Mouse (Mus musculus) hindbrain, embryonic 16.5 days (tissue): ENCODE measurements at regions not wholly inside any gene's neighbourhood (a gene's known extent, or its start where the extent isn't known, plus 50 kb on each side); places are given as distances from the start of the nearest gene placed in this dataset.

ENCODE experiments used
- ATAC-seq: fragments of 200-750 bp; cut with Nextera tagmentation; 2 replicates; pipeline ENCODE4 v1.8.0; 2017; ENCODE audit warnings: moderate TSS enrichment, moderate library complexity
- H3K27ac ChIP-seq: fragments of 300-500 bp; sonication (generic); 2 replicates; pipeline ENCODE4 v1.5.1; 2014; ENCODE audit warnings: low read depth, mild to moderate bottlenecking, control low read depth, low read length, moderate library complexity
- H3K27me3 ChIP-seq: fragments of 300-500 bp; sonication (generic); replicated peaks from 2 replicates; pipeline ENCODE4 v1.6.1; 2014; ENCODE audit warnings: low read length; ENCODE audit not compliant: control insufficient read depth, insufficient read depth
- H3K36me3 ChIP-seq: fragments of 300-500 bp; sonication (generic); 2 replicates; pipeline ENCODE4 v1.6.1; 2014; ENCODE audit warnings: mild to moderate bottlenecking, low read length, moderate library complexity, mixed read lengths; ENCODE audit not compliant: control insufficient read depth, insufficient read depth
- H3K4me1 ChIP-seq: fragments of 300-500 bp; sonication (generic); 2 replicates; pipeline ENCODE4 v1.6.1; 2014; ENCODE audit warnings: low read depth, low read length; ENCODE audit not compliant: control insufficient read depth, insufficient read depth
- H3K4me2 ChIP-seq: fragments of 300-500 bp; sonication (generic); 2 replicates; pipeline ENCODE4 v1.6.1; 2014; ENCODE audit warnings: mild to moderate bottlenecking, low read length, control low read depth, moderate library complexity
- H3K4me3 ChIP-seq: fragments of 300-500 bp; sonication (generic); 2 replicates; pipeline ENCODE4 v1.5.1; 2014; ENCODE audit warnings: mild to moderate bottlenecking, low read length, control low read depth, moderate library complexity
- H3K9ac ChIP-seq: fragments of 300-500 bp; sonication (generic); 2 replicates; pipeline ENCODE4 v1.6.1; 2014; ENCODE audit warnings: low read depth, mild to moderate bottlenecking, control low read depth, low read length, moderate library complexity
- H3K9me3 ChIP-seq: fragments of 300-500 bp; sonication (generic); 2 replicates; pipeline ENCODE4 v1.6.1; 2014; ENCODE audit warnings: mild to moderate bottlenecking, low read length, moderate library complexity; ENCODE audit not compliant: control insufficient read depth
- WGBS: fragments of 180-500 bp; shearing (Covaris S2); extraction: QIAGEN DNeasy Blood & Tissue Kit; methylation state at CpG from one replicate; pipeline ENCODE4 v1.1.7; 2014; 5-methylcytosine and 5-hydroxymethylcytosine counted together

DNA sequence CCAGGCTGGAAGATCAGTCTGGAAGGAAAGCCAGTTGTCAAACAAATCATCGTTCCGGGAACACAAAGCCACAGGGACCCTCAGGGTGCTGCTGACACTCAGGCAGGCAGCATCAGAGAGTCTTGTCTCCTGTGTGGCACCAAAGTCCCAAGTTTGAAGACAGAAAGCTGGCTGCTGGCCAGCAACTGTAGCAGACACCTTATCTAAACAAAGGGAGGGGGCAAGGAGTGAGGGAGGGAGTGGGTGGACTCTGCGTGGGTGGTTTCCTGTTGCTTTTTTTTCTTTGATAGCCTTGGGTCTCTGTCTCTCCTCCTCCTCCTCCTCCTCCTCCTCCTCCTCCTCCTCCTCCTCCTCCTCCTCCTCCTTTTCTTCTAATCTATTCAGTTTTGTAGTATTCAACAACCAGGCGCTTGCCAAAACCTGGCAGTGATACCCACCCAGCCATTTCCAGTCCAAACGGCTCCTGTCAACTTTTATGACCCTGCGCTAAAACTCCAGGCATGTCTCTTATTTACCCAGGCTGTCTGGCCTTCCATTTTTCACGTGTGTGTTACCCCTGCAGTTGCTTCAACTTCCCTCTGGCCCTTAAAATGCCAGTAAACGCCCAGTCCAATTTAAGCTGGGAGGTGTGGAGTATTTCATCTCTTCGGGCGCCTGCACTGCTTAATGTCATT lies 266.4 kb downstream of the Bcor start:
- Histone ChIP-seq H3K36me3 (no peaks in the 10 kb centered on the region), H3K4me1 (no peaks in the 10 kb centered on the region), H3K27ac (no peak overlapping the region), H3K4me3 (no peak overlapping the region), H3K27me3 (peaks cover 5% of the 10 kb centered on the region; the same call in 1 of the 2 replicates), H3K9ac (no peak overlapping the region), H3K4me2 (no peak overlapping the region), H3K9me3 (no peaks in the 10 kb centered on the region)
- 43% methylated on average over 10 of the region's 10 CpGs for WGBS
- ATAC-seq: no peak

DNA sequence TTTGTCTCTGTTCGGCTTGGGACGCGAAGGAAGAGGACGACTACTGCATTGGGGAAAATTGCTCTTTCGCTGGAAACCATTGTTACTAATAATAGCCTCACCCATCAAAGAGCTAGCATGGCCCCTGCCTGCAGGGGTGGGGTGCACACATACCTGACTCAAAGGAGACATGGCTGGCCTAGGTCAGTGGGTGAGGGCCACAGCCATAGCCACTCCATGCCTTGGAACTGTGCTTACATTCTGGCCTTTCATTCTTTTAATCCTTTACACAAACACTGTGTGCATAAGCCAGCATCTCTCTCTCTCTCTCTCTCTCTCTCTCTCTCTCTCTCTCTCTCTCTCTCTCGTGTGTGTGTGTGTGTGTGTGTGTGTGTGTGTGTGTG lies 265.9 kb downstream of the Bcor start:
- ATAC-seq: no peak
- peaks cover 5% of the 10 kb centered on the region; the same call in 1 of the 2 replicates for H3K27me3 ChIP-seq
- 48% methylated on average over 6 of the region's 6 CpGs for WGBS
- no peak overlapping the region for H3K4me3 ChIP-seq
- H3K9ac ChIP-seq: no peak overlapping the region
- H3K4me1 ChIP-seq: no peaks in the 10 kb centered on the region
- no peaks in the 10 kb centered on the region for H3K9me3 ChIP-seq
- H3K27ac ChIP-seq: no peak overlapping the region
- no peak overlapping the region for H3K4me2 ChIP-seq
- no peaks in the 10 kb centered on the region for H3K36me3 ChIP-seq

DNA sequence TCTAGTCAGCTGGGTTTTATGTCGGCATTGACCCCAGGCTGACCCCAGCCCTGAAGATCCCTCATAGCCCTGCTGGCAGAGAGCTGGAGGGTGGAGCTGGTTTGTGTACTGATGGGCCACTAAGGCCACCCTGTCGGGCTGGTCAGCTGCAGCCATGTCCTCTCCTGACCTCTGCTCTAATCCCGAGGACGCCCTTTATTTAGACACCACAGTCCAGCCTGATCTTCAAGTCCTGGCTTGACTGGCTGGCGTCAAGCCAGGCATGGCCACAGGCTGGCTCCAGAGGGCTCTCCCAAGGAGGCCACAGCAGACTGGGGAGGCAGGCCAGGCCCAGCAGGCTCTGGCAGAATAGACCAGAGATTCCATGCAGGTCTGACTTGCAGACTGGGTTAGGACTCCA lies 264.8 kb downstream of the Bcor start:
- Histone ChIP-seq H3K4me3 (no peak overlapping the region), H3K36me3 (no peaks in the 10 kb centered on the region)
- 32% methylated on average over 5 of the region's 5 CpGs for WGBS

DNA sequence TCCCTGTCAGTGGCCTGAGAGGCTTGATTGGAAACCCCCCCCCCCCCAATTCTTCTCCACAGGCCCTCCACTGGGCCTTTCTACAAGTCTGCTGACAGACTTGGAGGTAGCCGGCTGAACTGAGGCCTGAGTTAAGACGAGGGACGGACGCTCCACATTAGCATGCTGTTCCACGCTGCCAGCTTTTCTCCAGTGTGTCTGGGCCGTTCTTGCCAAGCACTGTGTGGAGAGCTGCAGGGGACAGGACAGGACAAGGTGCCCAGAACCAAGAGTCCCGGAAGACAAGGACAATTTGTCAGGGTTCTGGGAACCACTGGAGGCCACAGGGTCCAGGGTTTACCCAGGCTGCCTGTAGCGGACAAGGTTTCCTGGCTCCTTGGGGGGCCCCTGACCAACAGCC lies 261.9 kb downstream of the Bcor start:
- 48% methylated on average over 8 of the region's 8 CpGs for WGBS
- peak; percentile 67 for ATAC-seq
- H3K4me2 ChIP-seq: no peak overlapping the region
- H3K9me3 ChIP-seq: no peaks in the 10 kb centered on the region
- H3K36me3 ChIP-seq: no peaks in the 10 kb centered on the region
- H3K4me3 ChIP-seq: no peak overlapping the region
- no peaks in the 10 kb centered on the region for H3K4me1 ChIP-seq
- no peak overlapping the region for H3K27ac ChIP-seq
- H3K9ac ChIP-seq: no peak overlapping the region
- peaks cover 3% of the 10 kb centered on the region; the same call in 1 of the 2 replicates for H3K27me3 ChIP-seq

More for the DNA sequence above, 264.8 kb downstream of the Bcor start:
- no peak overlapping the region for H3K4me2 ChIP-seq
- peaks cover 5% of the 10 kb centered on the region; the same call in 1 of the 2 replicates for H3K27me3 ChIP-seq
- H3K9me3 ChIP-seq: no peaks in the 10 kb centered on the region
- no peaks in the 10 kb centered on the region for H3K4me1 ChIP-seq
- H3K9ac ChIP-seq: no peak overlapping the region
- ATAC-seq: no peak
- H3K27ac ChIP-seq: no peak overlapping the region

DNA sequence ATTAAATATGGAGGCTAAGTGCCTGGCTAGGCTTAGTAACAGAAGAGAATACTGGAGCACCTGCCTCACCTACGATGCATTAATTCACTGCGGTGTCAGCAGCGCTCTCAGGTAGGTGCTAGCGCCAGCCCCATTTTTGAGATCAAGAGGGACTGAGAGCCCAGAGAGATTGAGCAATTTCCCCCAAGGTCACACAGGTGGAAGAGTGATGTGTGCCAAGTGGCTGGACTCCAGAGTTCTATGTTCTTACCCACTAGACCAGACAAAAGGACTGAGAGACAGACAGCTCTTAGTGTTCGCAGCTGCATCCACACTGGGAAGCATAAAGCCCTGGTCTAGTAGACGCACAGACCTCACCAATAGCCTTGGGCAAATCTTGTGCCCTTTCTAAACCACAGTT lies 261.1 kb downstream of the Bcor start:
- no peaks in the 10 kb centered on the region for H3K4me1 ChIP-seq
- 89% methylated on average over 6 of the region's 6 CpGs for WGBS
- H3K27me3 ChIP-seq: peaks cover 3% of the 10 kb centered on the region; the same call in 1 of the 2 replicates
- no peak for ATAC-seq
- H3K4me3 ChIP-seq: no peak overlapping the region
- no peak overlapping the region for H3K27ac ChIP-seq
- no peak overlapping the region for H3K4me2 ChIP-seq
- H3K9ac ChIP-seq: no peak overlapping the region
- H3K9me3 ChIP-seq: no peaks in the 10 kb centered on the region
- no peaks in the 10 kb centered on the region for H3K36me3 ChIP-seq

DNA sequence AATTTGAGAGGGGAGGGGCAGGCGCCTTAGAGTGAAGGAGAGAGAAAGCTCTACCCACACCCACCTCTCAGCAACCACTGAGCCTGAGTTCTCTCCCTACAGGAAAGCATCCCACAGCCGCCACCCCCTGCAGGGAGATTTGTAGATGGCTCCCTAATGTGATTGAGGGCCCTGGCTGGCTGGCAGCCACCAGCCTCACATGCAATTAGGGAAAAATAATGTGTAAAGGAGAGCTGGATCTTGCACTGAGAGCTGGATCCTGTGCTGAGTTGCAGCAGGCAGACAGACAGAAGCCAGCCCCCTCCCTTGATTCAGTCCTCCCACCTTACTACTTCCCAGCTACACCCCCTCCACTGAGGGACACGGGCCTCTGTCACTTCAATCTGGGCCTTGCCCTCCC lies 260.2 kb downstream of the Bcor start:
- H3K27me3 ChIP-seq: peaks cover 3% of the 10 kb centered on the region; the same call in 1 of the 2 replicates
- WGBS: 37% methylated on average over 3 of the region's 3 CpGs
- ATAC-seq: peak; percentile 46; the same call in 1 of the 2 replicates

DNA sequence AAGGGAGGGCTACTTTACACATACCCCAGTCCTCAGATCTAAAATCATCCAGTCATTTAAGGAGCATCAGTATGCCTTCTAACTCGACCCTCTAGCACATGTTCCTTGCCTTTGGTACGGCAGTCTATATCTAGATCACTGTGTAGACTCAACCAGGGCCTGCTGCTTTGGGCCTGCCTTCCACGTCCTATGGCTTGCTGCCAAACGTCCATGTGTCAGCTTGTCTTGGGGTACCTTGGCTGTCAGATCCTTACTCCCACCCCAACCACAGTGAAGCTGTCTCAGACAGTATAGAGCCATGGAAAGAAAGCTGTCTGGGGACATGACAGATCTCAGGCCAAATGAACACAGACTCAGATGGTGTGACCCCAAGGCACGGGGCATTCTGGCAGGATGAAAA lies 258.4 kb downstream of the Bcor start:
- Histone ChIP-seq H3K27ac (no peak overlapping the region), H3K36me3 (no peaks in the 10 kb centered on the region), H3K4me1 (no peaks in the 10 kb centered on the region), H3K27me3 (peaks cover 5% of the 10 kb centered on the region), H3K9me3 (no peaks in the 10 kb centered on the region), H3K9ac (no peak overlapping the region), H3K4me2 (no peak overlapping the region), H3K4me3 (no peak overlapping the region)
- no peak for ATAC-seq
- WGBS: 62% methylated on average over 5 of the region's 5 CpGs

More for the DNA sequence above, 260.2 kb downstream of the Bcor start:
- Histone ChIP-seq H3K4me2 (no peak overlapping the region), H3K9ac (no peak overlapping the region), H3K27ac (no peak overlapping the region), H3K4me3 (no peak overlapping the region), H3K4me1 (no peaks in the 10 kb centered on the region), H3K36me3 (no peaks in the 10 kb centered on the region), H3K9me3 (no peaks in the 10 kb centered on the region)

DNA sequence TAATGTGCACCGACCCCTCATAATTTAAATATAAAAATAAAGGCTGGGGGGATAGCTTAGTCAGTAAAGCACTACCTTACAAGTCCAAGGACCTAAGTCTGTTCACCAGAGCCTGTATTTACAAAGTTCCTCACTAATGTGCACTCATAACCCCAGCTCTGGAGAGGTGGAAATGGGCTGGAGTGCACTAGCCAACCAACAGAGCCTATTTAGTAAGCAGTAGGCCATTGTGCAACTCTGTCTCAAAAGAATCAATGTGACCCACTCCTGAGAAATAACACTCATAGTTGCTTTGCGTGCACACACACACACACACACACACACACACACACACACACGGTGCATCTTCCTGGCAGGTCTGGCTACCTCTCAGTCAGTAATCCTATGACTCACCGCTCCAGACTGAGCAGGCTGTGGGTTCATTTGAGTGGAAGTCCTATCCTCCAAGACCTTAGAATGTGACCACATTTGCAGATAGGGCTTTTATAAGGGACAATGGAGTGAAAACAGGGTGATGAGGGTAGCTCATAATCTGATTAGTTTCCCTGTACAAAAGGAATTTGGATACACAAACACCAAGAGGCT lies 256.9 kb downstream of the Bcor start:
- H3K36me3 ChIP-seq: no peaks in the 10 kb centered on the region
- no peak overlapping the region for H3K4me3 ChIP-seq
- H3K4me2 ChIP-seq: no peak overlapping the region
- peaks cover 5% of the 10 kb centered on the region for H3K27me3 ChIP-seq
- no peak overlapping the region for H3K27ac ChIP-seq
- no peak for ATAC-seq
- H3K9ac ChIP-seq: no peak overlapping the region
- no peaks in the 10 kb centered on the region for H3K4me1 ChIP-seq
- no peaks in the 10 kb centered on the region for H3K9me3 ChIP-seq
- WGBS: 100% methylated on average over 4 of the region's 4 CpGs

DNA sequence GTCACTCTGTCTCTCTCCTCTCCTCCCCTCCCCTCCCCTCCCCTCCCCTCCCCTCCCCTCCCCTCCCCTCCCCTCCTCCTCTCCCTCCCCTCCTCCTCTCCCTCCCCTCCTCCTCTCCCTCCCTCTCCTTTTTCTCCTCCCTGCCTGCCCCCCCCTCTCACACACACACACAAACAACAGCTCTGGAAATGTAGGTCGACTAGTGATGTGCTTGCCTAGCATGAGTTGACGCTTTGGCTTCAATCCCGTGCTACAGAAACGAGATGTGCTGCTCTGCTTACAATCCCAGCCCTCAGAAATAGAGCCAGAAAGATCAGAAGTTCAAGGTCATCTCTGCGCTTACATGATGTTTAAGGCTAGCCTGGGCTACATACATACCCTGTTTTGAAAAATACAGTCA lies 254.9 kb downstream of the Bcor start:
- WGBS: 55% methylated on average over 5 of the region's 5 CpGs
- Histone ChIP-seq H3K4me1 (no peaks in the 10 kb centered on the region), H3K4me2 (no peak overlapping the region), H3K27ac (no peak overlapping the region), H3K9me3 (no peaks in the 10 kb centered on the region), H3K4me3 (no peak overlapping the region), H3K9ac (no peak overlapping the region), H3K27me3 (peaks cover 5% of the 10 kb centered on the region), H3K36me3 (no peaks in the 10 kb centered on the region)
- ATAC-seq: no peak
